In genomic region chr9:70838132-70838911, GRCm38 (mm10) we compare ENCODE assay signal across 9 mouse cellular contexts.
DNase-seq lines count a peak whose midpoint lies in the region; ATAC-seq and TF ChIP-seq lines count a peak whose summit lies in the region.
"Had no signal": no experiment of that assay in that cellular context is flagged by ENCODE, and none has a peak within 500 bp of the region (broad histone marks: within the 10 kb centered on the region; RNA-seq: fewer than 3 reads in every experiment).

No protein-coding gene starts in this region.

- no peak for ATAC-seq in liver, embryonic 14.5 days (ENCODE audit: insufficient read depth)

- no peaks in the 10 kb centered on the region for H3K9me3 ChIP-seq in liver, embryonic 14.5 days (ENCODE audit: control insufficient read depth, low read length)
- H3K9me3 ChIP-seq: embryonic facial prominence, embryonic 12.5 days had no signal

- H3K9ac ChIP-seq in liver, embryonic 14.5 days (replicated peaks), result peak overlapping the region; percentile 41
- H3K9ac ChIP-seq: embryonic facial prominence, embryonic 12.5 days had no signal

- H3K27me3 ChIP-seq in liver, embryonic 14.5 days (ENCODE audit: control insufficient read depth, insufficient read depth, low read length), result no peaks in the 10 kb centered on the region
- H3K27me3 ChIP-seq: embryonic facial prominence, embryonic 12.5 days had no signal

- H3K4me3 ChIP-seq in left cerebral cortex, adult 2 months, result no peak overlapping the region
- no peak overlapping the region for H3K4me3 ChIP-seq in liver, embryonic 14.5 days (ENCODE audit: insufficient read depth in 1 of 2, low read depth in 2 of 2, low read length in 2 of 2)
- H3K4me3 ChIP-seq in layer of hippocampus, adult 2 months, result no peak overlapping the region
- H3K4me3 ChIP-seq: embryonic facial prominence, embryonic 12.5 days had no signal

- intact Hi-C loops in left cerebral cortex, adult 2 months (cut with DNase I), result no loop called here

- H3K4me2 ChIP-seq in liver, embryonic 14.5 days (ENCODE audit: low read depth), result no peak overlapping the region; the same call in 1 of the 2 replicates
- H3K4me2 ChIP-seq: embryonic facial prominence, embryonic 12.5 days had no signal

- no peak for TF ChIP-seq CTCF in left cerebral cortex, adult 2 months (IDR thresholded peaks at IDR 0.05)
- no peak for TF ChIP-seq CTCF in liver, embryonic 14.5 days (IDR thresholded peaks at IDR 0.05; ENCODE audit: low read depth)
- no peak for TF ChIP-seq CTCF in layer of hippocampus, adult 2 months (conservative IDR thresholded peaks at IDR 0.05)

- peak overlapping the region; percentile 6; the same call in 1 of the 2 replicates for H3K27ac ChIP-seq in left cerebral cortex, adult 2 months
- peak overlapping the region; percentile 100 for H3K27ac ChIP-seq in liver, embryonic 14.5 days
- H3K27ac ChIP-seq in layer of hippocampus, adult 2 months, result no peak overlapping the region
- H3K27ac ChIP-seq: embryonic facial prominence, embryonic 12.5 days had no signal

- no peaks in the 10 kb centered on the region for H3K36me3 ChIP-seq in liver, embryonic 14.5 days (replicated peaks; ENCODE audit: control insufficient read depth, insufficient read depth, low read depth)
- H3K36me3 ChIP-seq: embryonic facial prominence, embryonic 12.5 days had no signal

- peaks cover 79 to 88% of the 10 kb centered on the region in 2 experiments for H3K4me1 ChIP-seq in liver, embryonic 14.5 days (replicated peaks; ENCODE audit: control insufficient read depth in 2 of 2, insufficient read depth in 2 of 2, low read length in 1 of 2)

- no peak for DNase-seq in left cerebral cortex, adult 2 months (ENCODE audit: extremely low spot score in 1 of 2, low spot score in 2 of 2)
- no peak for DNase-seq in left cerebral cortex, adult 8-10 months (ENCODE audit: low spot score in 2 of 2)
- peak; percentile 61 for DNase-seq in brain, adult 2 months (ENCODE audit: low read depth, low spot score)
- DNase-seq in liver, embryonic 14.5 days (ENCODE audit: low read depth in 3 of 3, low spot score in 3 of 3), result no peak
- peak; percentile 60 to 63 for DNase-seq in spleen, postnatal 10 days (ENCODE audit: low spot score in 2 of 2)
- no peak for DNase-seq in urinary bladder, postnatal 25 days (ENCODE audit: low spot score)
- no peak for DNase-seq in layer of hippocampus, adult 2 months (ENCODE audit: low spot score in 2 of 2)
- DNase-seq in ovary, postnatal 10 days (ENCODE audit: low spot score), result no peak

- no peak for TF ChIP-seq EP300 in liver, embryonic 14.5 days (IDR thresholded peaks at IDR 0.05; ENCODE audit: low read depth)

- 31% methylated on average over 10 of the region's 10 CpGs for WGBS in liver, embryonic 14.5 days (ENCODE audit: insufficient replicate concordance)

Comparison
In these comparisons a context has a peak if more than half of its experiments do, and no peak if none do; other contexts are left out.
1. DNase-seq: peak in brain, adult 2 months (single experiment) and spleen, postnatal 10 days (2 of 2); none in left cerebral cortex, adult 2 months (0 of 2), left cerebral cortex, adult 8-10 months (0 of 2), liver, embryonic 14.5 days (0 of 3), urinary bladder, postnatal 25 days (single experiment), layer of hippocampus, adult 2 months (0 of 2) and ovary, postnatal 10 days (single experiment).